ENCODE assay signal across 22 mouse cellular contexts in the genomic region with DNA sequence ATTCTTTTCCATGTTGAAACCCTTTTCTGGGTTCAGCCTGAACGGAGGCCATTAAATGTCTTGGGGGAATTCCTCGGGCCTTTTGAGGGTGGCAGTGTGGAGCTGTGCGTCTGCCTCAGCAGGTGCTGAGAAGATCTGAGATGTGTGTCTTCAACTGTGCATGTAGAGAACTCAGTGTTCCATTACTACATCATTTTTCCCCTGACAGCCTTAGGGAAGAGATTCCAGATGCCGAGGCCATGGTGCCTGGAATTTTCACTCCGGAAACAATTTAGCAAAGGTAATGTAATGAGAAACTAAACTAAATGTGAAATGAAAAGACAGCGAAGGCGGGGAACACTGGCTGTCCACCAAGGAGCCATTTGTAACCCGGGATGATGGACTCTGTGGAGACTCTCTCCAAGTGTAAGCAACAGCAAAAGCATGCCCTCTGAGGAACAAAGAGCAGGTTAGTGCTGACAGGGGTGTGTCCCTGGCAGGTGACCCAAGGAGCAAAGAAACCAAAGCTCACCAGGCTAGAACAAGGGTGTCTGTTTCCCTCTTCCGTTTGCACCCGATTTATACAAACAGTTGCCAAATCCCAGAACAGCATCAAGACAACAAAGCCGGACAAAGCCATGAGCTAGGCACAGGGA.
DNase-seq lines count a peak whose midpoint lies in the region; ATAC-seq and TF ChIP-seq lines count a peak whose summit lies in the region.
"Had no signal": no experiment of that assay in that cellular context is flagged by ENCODE, and none has a peak within 500 bp of the region (broad histone marks: within the 10 kb centered on the region; RNA-seq: fewer than 3 reads in every experiment).

No protein-coding gene starts in this region.

- peaks cover 29% of the 10 kb centered on the region for H3K4me1 ChIP-seq in embryonic facial prominence, embryonic 13.5 days
- H3K4me1 ChIP-seq in embryonic facial prominence, embryonic 15.5 days = peaks cover 15% of the 10 kb centered on the region
- peaks cover 24% of the 10 kb centered on the region for H3K4me1 ChIP-seq in limb, embryonic 13.5 days
- no peaks in the 10 kb centered on the region for H3K4me1 ChIP-seq in midbrain, embryonic 10.5 days
- H3K4me1 ChIP-seq in intestine, embryonic 16.5 days (ENCODE audit: control insufficient read depth, insufficient read depth, low read length) = no peaks in the 10 kb centered on the region
- H3K4me1 ChIP-seq: forebrain, embryonic 13.5 days; hindbrain, embryonic 12.5 days had no signal

- H3K27ac ChIP-seq in gastrocnemius, adult 2 months = peak overlapping the region; percentile 64
- H3K27ac ChIP-seq in embryonic facial prominence, embryonic 13.5 days = 0 out of 2 replicates have a peak overlapping the region, but pooled peaks have one; percentile 39
- peak overlapping the region; percentile 71 for H3K27ac ChIP-seq in embryonic facial prominence, embryonic 15.5 days (replicated peaks)
- H3K27ac ChIP-seq in limb, embryonic 13.5 days = peak overlapping the region; percentile 65
- no peak overlapping the region for H3K27ac ChIP-seq in midbrain, embryonic 10.5 days (replicated peaks)
- no peak overlapping the region for H3K27ac ChIP-seq in intestine, embryonic 16.5 days (ENCODE audit: low read length)
- H3K27ac ChIP-seq: forebrain, embryonic 13.5 days; heart, embryonic 13.5 days; hindbrain, embryonic 12.5 days had no signal

- 38% methylated on average over 11 of the region's 11 CpGs for WGBS in embryonic facial prominence, embryonic 13.5 days
- 43% methylated on average over 11 of the region's 11 CpGs for WGBS in embryonic facial prominence, embryonic 15.5 days
- WGBS in limb, embryonic 13.5 days = 41% methylated on average over 11 of the region's 11 CpGs
- WGBS in midbrain, embryonic 10.5 days = 88% methylated on average over 11 of the region's 11 CpGs
- WGBS in intestine, embryonic 16.5 days = 66% methylated on average over 11 of the region's 11 CpGs

- no peaks in the 10 kb centered on the region for H3K27me3 ChIP-seq in embryonic facial prominence, embryonic 13.5 days
- no peaks in the 10 kb centered on the region for H3K27me3 ChIP-seq in embryonic facial prominence, embryonic 15.5 days
- H3K27me3 ChIP-seq in limb, embryonic 13.5 days = no peaks in the 10 kb centered on the region
- H3K27me3 ChIP-seq in midbrain, embryonic 10.5 days (ENCODE audit: low read depth, poor library complexity, severe bottlenecking) = no peaks in the 10 kb centered on the region
- no peaks in the 10 kb centered on the region for H3K27me3 ChIP-seq in intestine, embryonic 16.5 days (replicated peaks; ENCODE audit: control insufficient read depth, insufficient read depth, low read length)
- H3K27me3 ChIP-seq: CH12.LX; forebrain, embryonic 13.5 days; heart, embryonic 13.5 days; hindbrain, embryonic 12.5 days; Patski had no signal

- H3K9me3 ChIP-seq in embryonic facial prominence, embryonic 13.5 days = no peaks in the 10 kb centered on the region
- H3K9me3 ChIP-seq in embryonic facial prominence, embryonic 15.5 days (replicated peaks) = no peaks in the 10 kb centered on the region
- no peaks in the 10 kb centered on the region for H3K9me3 ChIP-seq in limb, embryonic 13.5 days
- no peaks in the 10 kb centered on the region for H3K9me3 ChIP-seq in midbrain, embryonic 10.5 days (replicated peaks)
- no peaks in the 10 kb centered on the region for H3K9me3 ChIP-seq in intestine, embryonic 16.5 days (ENCODE audit: control insufficient read depth, low read length)
- H3K9me3 ChIP-seq: forebrain, embryonic 13.5 days; heart, embryonic 13.5 days; hindbrain, embryonic 12.5 days had no signal

- H3K4me3 ChIP-seq in gastrocnemius, adult 2 months = no peak overlapping the region
- no peak overlapping the region for H3K4me3 ChIP-seq in embryonic facial prominence, embryonic 13.5 days
- H3K4me3 ChIP-seq in embryonic facial prominence, embryonic 15.5 days (replicated peaks) = no peak overlapping the region
- H3K4me3 ChIP-seq in limb, embryonic 13.5 days = no peak overlapping the region
- H3K4me3 ChIP-seq in midbrain, embryonic 10.5 days = no peak overlapping the region
- H3K4me3 ChIP-seq in intestine, embryonic 16.5 days (ENCODE audit: low read length) = no peak overlapping the region
- H3K4me3 ChIP-seq: forebrain, embryonic 13.5 days; heart, embryonic 13.5 days; hindbrain, embryonic 12.5 days had no signal

- no peak for ATAC-seq in embryonic facial prominence, embryonic 13.5 days (ENCODE audit: insufficient number of reproducible peaks, insufficient read depth, low FRiP score, low TSS enrichment, low read depth)
- ATAC-seq in embryonic facial prominence, embryonic 15.5 days (ENCODE audit: insufficient number of reproducible peaks, low FRiP score, low TSS enrichment, low read depth) = no peak
- peak; percentile 66; the same call in 1 of the 2 replicates for ATAC-seq in limb, embryonic 13.5 days (ENCODE audit: low FRiP score, low read depth)
- no peak for ATAC-seq in intestine, embryonic 16.5 days
- ATAC-seq: activated CD4-positive, CD25-positive, alpha-beta regulatory T cell, adult 4 months; forebrain, embryonic 13.5 days; forebrain, postnatal 0 days; hindbrain, embryonic 16.5 days; inflammation-experienced regulatory T-cells, adult 6 months; Patski had no signal

- peak overlapping the region; percentile 20; the same call in 1 of the 2 replicates for H3K4me2 ChIP-seq in embryonic facial prominence, embryonic 13.5 days
- no peak overlapping the region for H3K4me2 ChIP-seq in embryonic facial prominence, embryonic 15.5 days (replicated peaks)
- H3K4me2 ChIP-seq in limb, embryonic 13.5 days (replicated peaks) = peak overlapping the region; percentile 19; the same call in 1 of the 2 replicates
- no peak overlapping the region for H3K4me2 ChIP-seq in intestine, embryonic 16.5 days (ENCODE audit: low read depth, low read length)
- H3K4me2 ChIP-seq: forebrain, embryonic 13.5 days; heart, embryonic 13.5 days; hindbrain, embryonic 12.5 days had no signal

- intact Hi-C loops in gastrocnemius, adult 2 months (cut with DNase I) = no loop called here

- H3K9ac ChIP-seq in embryonic facial prominence, embryonic 13.5 days = no peak overlapping the region
- no peak overlapping the region for H3K9ac ChIP-seq in embryonic facial prominence, embryonic 15.5 days
- H3K9ac ChIP-seq in limb, embryonic 13.5 days = no peak overlapping the region
- no peak overlapping the region for H3K9ac ChIP-seq in intestine, embryonic 16.5 days (ENCODE audit: low read depth, low read length)
- H3K9ac ChIP-seq: forebrain, embryonic 13.5 days; forebrain, postnatal 0 days; heart, embryonic 13.5 days; hindbrain, embryonic 12.5 days had no signal

- no peak for TF ChIP-seq CTCF in gastrocnemius, adult 2 months (IDR thresholded peaks at IDR 0.05)

- H3K36me3 ChIP-seq in embryonic facial prominence, embryonic 13.5 days = no peaks in the 10 kb centered on the region
- no peaks in the 10 kb centered on the region for H3K36me3 ChIP-seq in embryonic facial prominence, embryonic 15.5 days
- no peaks in the 10 kb centered on the region for H3K36me3 ChIP-seq in limb, embryonic 13.5 days
- H3K36me3 ChIP-seq in midbrain, embryonic 10.5 days = no peaks in the 10 kb centered on the region
- H3K36me3 ChIP-seq in intestine, embryonic 16.5 days (ENCODE audit: control insufficient read depth, insufficient read depth, low read length) = no peaks in the 10 kb centered on the region
- H3K36me3 ChIP-seq: heart, embryonic 13.5 days; hindbrain, embryonic 12.5 days had no signal

- DNase-seq in gastrocnemius, adult 2 months = no peak
- DNase-seq in gastrocnemius, postnatal 25 days = no peak
- DNase-seq in retina, embryonic 14.5 days (ENCODE audit: low spot score) = no peak
- no peak for DNase-seq in midbrain, embryonic 10.5 days (ENCODE audit: low spot score)
- DNase-seq: adrenal gland, postnatal 25 days; cerebellum, adult 18-20 months; cerebellum, adult 9-11 months; cerebellum, postnatal 36 days; forebrain, postnatal 0 days; heart, postnatal 36 days had no signal

Comparison
In these comparisons a context has a peak if more than half of its experiments do, and no peak if none do; other contexts are left out.
1. H3K4me2 ChIP-seq: peak in embryonic facial prominence, embryonic 13.5 days (single experiment) and limb, embryonic 13.5 days (single experiment); none in embryonic facial prominence, embryonic 15.5 days (single experiment) and intestine, embryonic 16.5 days (single experiment).
2. H3K27ac ChIP-seq: peak in gastrocnemius, adult 2 months (single experiment), embryonic facial prominence, embryonic 13.5 days (single experiment), embryonic facial prominence, embryonic 15.5 days (single experiment) and limb, embryonic 13.5 days (single experiment); none in midbrain, embryonic 10.5 days (single experiment) and intestine, embryonic 16.5 days (single experiment).